Mouse (Mus musculus) right cerebral cortex, adult 18-20 months (tissue): Measurements from ENCODE around the gene Amn.

Source experiments
- DNase-seq: peaks from one replicate; pipeline ENCODE4 v3.0.0; 2022; ENCODE audit warnings: mixed read lengths

The Amn gene

GRCm38 (mm10) chr12:111325744-111326424 lies 55.0 kb downstream of the Amn start:
- no peak for DNase-seq
